Mouse (Mus musculus) lung, adult 10 weeks (tissue): Measurements from ENCODE around the gene Kntc1. TPM values are rescaled to one million over a fixed set of nuclear protein-coding genes. Genes with fewer than 3 reads are reported as not detected.

Experiments
- polyA plus RNA-seq: library from polyadenylated mRNA; stranded (reverse); fragments of 350-450 nt; fragmentation: Illumina TruSeq; extraction: RNeasy Lipid Tissue Mini Kit (QIAGEN cat#74804); gene quantifications from one replicate; pipeline ENCODE4 v1.2.3, GENCODE M21; 2014; ENCODE audit warnings: low read depth, low replicate concordance; ENCODE audit not compliant: insufficient read depth

The Kntc1 gene
- 0.74 TPM for polyA plus RNA-seq

GRCm38 (mm10) chr5:123749065-123750064, at the start of gene Kntc1, which contains the start of gene Rsrc2:
Gene Kntc1, plus strand, starts transcription at chr5:123749716.
Gene Rsrc2, minus strand, starts transcription at chr5:123749414.

GRCm38 (mm10) chr5:123720328-123721311, 28.9 kb upstream of the Kntc1 start, which contains the start of gene Zcchc8:
Gene Zcchc8, minus strand, starts transcription at chr5:123721100.

GRCm38 (mm10) chr5:123865365-123865764, 115.8 kb downstream of the Kntc1 start, which contains the start of gene Hcar2:
Gene Hcar2, minus strand, starts transcription at chr5:123865499.

Other genes with a start within 250 kb of the Kntc1 start
- gene B3gnt4, start 239.3 kb upstream of the Kntc1 start, polyA plus RNA-seq = 1.9 TPM
- gene Diablo, start 225.5 kb upstream of the Kntc1 start, polyA plus RNA-seq = 46.3 TPM
- gene Gm49027, start 224.2 kb upstream of the Kntc1 start, polyA plus RNA-seq = 1.8 TPM
- 12.2 TPM for gene Vps33a, start 176.7 kb upstream of the Kntc1 start, polyA plus RNA-seq
- 45.8 TPM for gene Clip1, start 65.1 kb upstream of the Kntc1 start, polyA plus RNA-seq
- gene Zcchc8, start 28.6 kb upstream of the Kntc1 start, polyA plus RNA-seq = 23.2 TPM
- 55.2 TPM for gene Rsrc2, start 302 bp upstream of the Kntc1 start, polyA plus RNA-seq
- 3.6 TPM for gene Hcar2, start 115.8 kb downstream of the Kntc1 start, polyA plus RNA-seq
- gene Hcar1, start 130.3 kb downstream of the Kntc1 start, polyA plus RNA-seq = 1.1 TPM
- gene Denr, start 157.5 kb downstream of the Kntc1 start, polyA plus RNA-seq = 37.4 TPM
- gene Gm43518, start 177.7 kb downstream of the Kntc1 start, polyA plus RNA-seq = not detected
- 1.8 TPM for gene Ccdc62, start 181.0 kb downstream of the Kntc1 start, polyA plus RNA-seq
- gene Hip1r, start 223.9 kb downstream of the Kntc1 start, polyA plus RNA-seq = 14.2 TPM